Mouse (Mus musculus): ENCODE data around the gene Ccne1.

DNA sequence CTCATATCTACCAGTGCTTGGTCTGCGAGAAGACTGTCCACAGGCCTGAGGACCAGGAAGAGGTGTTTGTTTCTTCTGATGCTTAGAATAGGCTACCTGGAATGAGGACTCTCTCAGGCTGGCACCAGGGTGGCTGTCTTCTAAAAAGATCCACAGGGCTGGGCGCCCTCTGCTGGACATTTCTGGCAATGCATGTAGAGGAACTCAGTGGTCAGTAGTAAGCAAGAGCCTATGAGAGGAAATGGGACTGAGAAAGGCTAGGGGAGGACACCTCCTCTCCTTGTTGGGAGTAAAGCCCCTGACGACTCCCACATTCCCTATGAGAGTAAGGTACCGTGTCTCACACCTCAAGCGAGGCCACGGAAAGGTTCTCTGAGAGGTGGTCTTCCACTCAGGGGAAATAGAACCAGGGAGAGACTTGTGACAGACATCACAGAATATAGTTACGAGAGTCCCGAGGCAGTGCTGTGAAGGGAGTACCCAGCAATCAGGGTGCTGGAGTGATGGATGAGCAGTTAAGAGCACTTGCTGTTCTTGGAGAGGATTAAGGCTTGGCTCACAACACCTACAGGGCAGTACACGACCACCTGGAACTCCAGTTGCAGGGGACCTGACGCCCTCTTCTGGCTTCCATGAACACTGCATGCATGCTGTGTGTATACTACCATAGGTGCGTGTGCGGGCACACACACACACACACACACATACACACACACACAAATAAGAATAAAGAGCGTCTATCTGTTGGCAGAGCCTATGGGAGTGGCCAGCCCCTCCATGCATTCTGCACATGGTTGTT is 34.6 kb upstream of the Ccne1 start:
- TF ChIP-seq CTCF (IDR thresholded peaks at IDR 0.05; ENCODE audit: low read depth) (peak; percentile 95), EP300 (IDR thresholded peaks at IDR 0.05; ENCODE audit: low read depth) (no peak)

All from heart, postnatal 0 days (tissue).